Mouse (Mus musculus): Measurements from ENCODE around the gene Hist1h3f. TPM values are rescaled to one million over a fixed set of nuclear protein-coding genes. Genes with fewer than 3 reads are reported as not detected.
A peak's percentile ranks its signal among the peaks of the same experiment; 100 is the strongest.
"Not testable (repeated sequence)": the region's sequence is repeated elsewhere in the genome, so short reads cannot be mapped to it uniquely, and the experiment has no call there.

Gene Hist1h3f
- polyA plus RNA-seq, 1 experiment from 2014 or later: 0.28 TPM

GRCm38 (mm10) chr13:23542225-23542980 lies 1.4 kb upstream of the Hist1h3f start:
- H3K27ac ChIP-seq; H3K9me3 ChIP-seq (ENCODE audit: control insufficient read depth, low read length); H3K4me1 ChIP-seq (replicated peaks; ENCODE audit: control insufficient read depth, insufficient read depth, low read length); DNase-seq (ENCODE audit: low spot score); H3K27me3 ChIP-seq (ENCODE audit: control insufficient read depth, insufficient read depth, low read length); H3K36me3 ChIP-seq (replicated peaks; ENCODE audit: control insufficient read depth, insufficient read depth); ATAC-seq (ENCODE audit: low FRiP score): not testable (repeated sequence)
- Histone ChIP-seq H3K4me3 (replicated peaks; ENCODE audit: low read length) (peak overlapping the region; percentile 44), H3K9ac (peak overlapping the region; percentile 56), H3K4me2 (replicated peaks) (peak overlapping the region; percentile 82)
- 6% methylated on average over 3 of the region's 3 CpGs for WGBS

GRCm38 (mm10) chr13:23542999-23543607 lies 749 bp upstream of the Hist1h3f start, which contains the start of gene Hist1h2bh:
TSS of gene Hist1h2bh (minus strand) at chr13:23543392.
- under 1% methylated on average over 24 of the region's 42 CpGs for WGBS
- DNase-seq (ENCODE audit: low spot score): peak; percentile 79
- not testable (repeated sequence) for H3K4me1 ChIP-seq (replicated peaks; ENCODE audit: control insufficient read depth, insufficient read depth, low read length); H3K27me3 ChIP-seq (ENCODE audit: control insufficient read depth, insufficient read depth, low read length); H3K36me3 ChIP-seq (replicated peaks; ENCODE audit: control insufficient read depth, insufficient read depth); H3K9me3 ChIP-seq (ENCODE audit: control insufficient read depth, low read length)
- H3K4me2 ChIP-seq (replicated peaks): peak within 1 kb of the TSS; percentile 82
- ATAC-seq (ENCODE audit: low FRiP score): peak; percentile 91
- peak within 1 kb of the TSS; percentile 44 for H3K4me3 ChIP-seq (replicated peaks; ENCODE audit: low read length)
- peak within 1 kb of the TSS; percentile 56 for H3K9ac ChIP-seq
- H3K27ac ChIP-seq: peak within 1 kb of the TSS; percentile 86; the same call in 1 of the 2 replicates

- not testable (repeated sequence) for H3K9me3 ChIP-seq (ENCODE audit: control insufficient read depth, low read length); H3K27me3 ChIP-seq (ENCODE audit: control insufficient read depth, insufficient read depth, low read length); DNase-seq (ENCODE audit: low spot score); H3K36me3 ChIP-seq (replicated peaks; ENCODE audit: control insufficient read depth, insufficient read depth); H3K4me1 ChIP-seq (replicated peaks; ENCODE audit: control insufficient read depth, insufficient read depth, low read length); ATAC-seq (ENCODE audit: low FRiP score)
- H3K9ac ChIP-seq: peak overlapping the region; percentile 63
- H3K4me2 ChIP-seq (replicated peaks): peak overlapping the region; percentile 82
- peak overlapping the region; percentile 44 for H3K4me3 ChIP-seq (replicated peaks; ENCODE audit: low read length)
- WGBS: under 1% methylated on average over 14 of the region's 14 CpGs
- peak overlapping the region; percentile 86 for H3K27ac ChIP-seq
Measured at GRCm38 (mm10) chr13:23544787-23545120, 902 bp downstream of the Hist1h3f start.

GRCm38 (mm10) chr13:23546694-23547093 lies 2.8 kb downstream of the Hist1h3f start:
- Histone ChIP-seq H3K36me3 (replicated peaks; ENCODE audit: control insufficient read depth, insufficient read depth) (no peaks in the 10 kb centered on the region), H3K9me3 (ENCODE audit: control insufficient read depth, low read length) (no peaks in the 10 kb centered on the region), H3K27me3 (ENCODE audit: control insufficient read depth, insufficient read depth, low read length) (no peaks in the 10 kb centered on the region), H3K27ac (no peak overlapping the region), H3K9ac (no peak overlapping the region), H3K4me2 (replicated peaks) (no peak overlapping the region), H3K4me3 (replicated peaks; ENCODE audit: low read length) (no peak overlapping the region), H3K4me1 (replicated peaks; ENCODE audit: control insufficient read depth, insufficient read depth, low read length) (peaks cover 13% of the 10 kb centered on the region)
- WGBS: 83% methylated on average over 5 of the region's 5 CpGs
- no peak for ATAC-seq (ENCODE audit: low FRiP score)
- DNase-seq (ENCODE audit: low spot score): no peak

- H3K4me1 ChIP-seq (replicated peaks; ENCODE audit: control insufficient read depth, insufficient read depth, low read length): peaks cover 22% of the 10 kb centered on the region
- no peaks in the 10 kb centered on the region for H3K9me3 ChIP-seq (ENCODE audit: control insufficient read depth, low read length)
- no peak for ATAC-seq (ENCODE audit: low FRiP score)
- no peaks in the 10 kb centered on the region for H3K27me3 ChIP-seq (ENCODE audit: control insufficient read depth, insufficient read depth, low read length)
- H3K27ac ChIP-seq: peak overlapping the region; percentile 89
- no peak for DNase-seq (ENCODE audit: low spot score)
- peak overlapping the region; percentile 62 for H3K9ac ChIP-seq
- peak overlapping the region; percentile 40 for H3K4me3 ChIP-seq (replicated peaks; ENCODE audit: low read length)
- H3K36me3 ChIP-seq (replicated peaks; ENCODE audit: control insufficient read depth, insufficient read depth): no peaks in the 10 kb centered on the region
- peak overlapping the region; percentile 65 for H3K4me2 ChIP-seq (replicated peaks)
- WGBS: 6% methylated on average over 3 of the region's 3 CpGs
Measured at GRCm38 (mm10) chr13:23550761-23551145, 6.9 kb downstream of the Hist1h3f start.

- H3K4me1 ChIP-seq (replicated peaks; ENCODE audit: control insufficient read depth, insufficient read depth, low read length): peaks cover 22% of the 10 kb centered on the region
- peak within 1 kb of the TSS; percentile 40 for H3K4me3 ChIP-seq (replicated peaks; ENCODE audit: low read length)
- ATAC-seq (ENCODE audit: low FRiP score): peak; percentile 91
- H3K9ac ChIP-seq: peak within 1 kb of the TSS; percentile 62
- H3K27ac ChIP-seq: peak within 1 kb of the TSS; percentile 89
- WGBS: under 1% methylated on average over 43 of the region's 47 CpGs
- not testable (repeated sequence) for H3K9me3 ChIP-seq (ENCODE audit: control insufficient read depth, low read length); H3K36me3 ChIP-seq (replicated peaks; ENCODE audit: control insufficient read depth, insufficient read depth); H3K27me3 ChIP-seq (ENCODE audit: control insufficient read depth, insufficient read depth, low read length)
- peak; percentile 96 for DNase-seq (ENCODE audit: low spot score)
- peak within 1 kb of the TSS; percentile 65 for H3K4me2 ChIP-seq (replicated peaks)
Measured at GRCm38 (mm10) chr13:23551146-23551834, 7.4 kb downstream of the Hist1h3f start, which contains the start of gene Hist1h4f. TSS of gene Hist1h4f (minus strand) at chr13:23551648.

- peak overlapping the region; percentile 65 for H3K4me2 ChIP-seq (replicated peaks)
- no peaks in the 10 kb centered on the region for H3K9me3 ChIP-seq (ENCODE audit: control insufficient read depth, low read length)
- no peaks in the 10 kb centered on the region for H3K27me3 ChIP-seq (ENCODE audit: control insufficient read depth, insufficient read depth, low read length)
- WGBS: 50% methylated on average over 8 of the region's 8 CpGs
- DNase-seq (ENCODE audit: low spot score) (no peak), ATAC-seq (ENCODE audit: low FRiP score) (no peak)
- H3K27ac ChIP-seq: peak overlapping the region; percentile 89
- H3K36me3 ChIP-seq (replicated peaks; ENCODE audit: control insufficient read depth, insufficient read depth): no peaks in the 10 kb centered on the region
- H3K4me3 ChIP-seq (replicated peaks; ENCODE audit: low read length): peak overlapping the region; percentile 40
- H3K4me1 ChIP-seq (replicated peaks; ENCODE audit: control insufficient read depth, insufficient read depth, low read length): peaks cover 25% of the 10 kb centered on the region
- peak overlapping the region; percentile 62 for H3K9ac ChIP-seq
Measured at GRCm38 (mm10) chr13:23551931-23552914, 8.4 kb downstream of the Hist1h3f start.

GRCm38 (mm10) chr13:23552962-23553361 lies 9.1 kb downstream of the Hist1h3f start, which contains the start of gene Hist1h1d:
TSS of gene Hist1h1d (plus strand) at chr13:23553262.
- Histone ChIP-seq H3K27ac (0 out of 2 replicates have a peak within 1 kb of the TSS, but pooled peaks have one; percentile 88), H3K4me2 (replicated peaks) (peak within 1 kb of the TSS; percentile 83), H3K4me3 (replicated peaks; ENCODE audit: low read length) (no peak within 1 kb of the TSS), H3K9ac (0 out of 2 replicates have a peak within 1 kb of the TSS, but pooled peaks have one; percentile 68), H3K4me1 (replicated peaks; ENCODE audit: control insufficient read depth, insufficient read depth, low read length) (peaks cover 25% of the 10 kb centered on the region), H3K36me3 (replicated peaks; ENCODE audit: control insufficient read depth, insufficient read depth) (no peaks in the 10 kb centered on the region), H3K9me3 (ENCODE audit: control insufficient read depth, low read length) (no peaks in the 10 kb centered on the region), H3K27me3 (ENCODE audit: control insufficient read depth, insufficient read depth, low read length) (no peaks in the 10 kb centered on the region)
- no peak for ATAC-seq (ENCODE audit: low FRiP score)
- no peak for DNase-seq (ENCODE audit: low spot score)
